Mouse (Mus musculus) embryonic facial prominence, embryonic 13.5 days (tissue): ENCODE measurements around the gene Med16. TPM values are rescaled to one million over a fixed set of nuclear protein-coding genes. Genes with fewer than 3 reads are reported as not detected.
A peak's percentile ranks its signal among the peaks of the same experiment; 100 is the strongest.

ENCODE experiments used
- ATAC-seq: fragments of 200-750 bp; cut with Nextera tagmentation; 2 replicates; pipeline ENCODE4 v1.8.0; 2017; ENCODE audit warnings: low read depth; ENCODE audit not compliant: insufficient number of reproducible peaks, insufficient read depth, low FRiP score, low TSS enrichment
- H3K27ac ChIP-seq: fragments of 300-500 bp; sonication (generic); 2 replicates; pipeline ENCODE4 v1.5.1; 2015; ENCODE audit warnings: moderate library complexity, mild to moderate bottlenecking, inconsistent platforms
- H3K27me3 ChIP-seq: fragments of 300-500 bp; sonication (generic); 2 replicates; pipeline ENCODE4 v1.6.1; 2015; ENCODE audit warnings: mild to moderate bottlenecking, inconsistent platforms
- H3K36me3 ChIP-seq: fragments of 300-500 bp; sonication (generic); 2 replicates; pipeline ENCODE4 v1.6.1; 2015; ENCODE audit warnings: mild to moderate bottlenecking, inconsistent platforms
- H3K4me1 ChIP-seq: fragments of 300-500 bp; sonication (generic); 2 replicates; pipeline ENCODE4 v1.6.1; 2015; ENCODE audit warnings: inconsistent platforms
- H3K4me2 ChIP-seq: fragments of 300-500 bp; sonication (generic); 2 replicates; pipeline ENCODE4 v1.6.1; 2015; ENCODE audit warnings: moderate library complexity, mild to moderate bottlenecking, inconsistent platforms
- H3K4me3 ChIP-seq: fragments of 300-500 bp; sonication (generic); 2 replicates; pipeline ENCODE4 v1.5.1; 2015; ENCODE audit warnings: mild to moderate bottlenecking, inconsistent platforms
- H3K9ac ChIP-seq: fragments of 300-500 bp; sonication (generic); 2 replicates; pipeline ENCODE4 v1.6.1; 2015; ENCODE audit warnings: mild to moderate bottlenecking, inconsistent platforms
- H3K9me3 ChIP-seq: fragments of 300-500 bp; sonication (generic); 2 replicates; pipeline ENCODE4 v1.6.1; 2016; ENCODE audit warnings: inconsistent platforms
- WGBS: fragments of 180-500 bp; shearing (Covaris S2); methylation state at CpG from one replicate; pipeline ENCODE4 v1.1.7; 2015; ENCODE audit warnings: mixed read lengths; 5-methylcytosine and 5-hydroxymethylcytosine counted together
- polyA plus RNA-seq: library from polyadenylated mRNA; unstranded; fragments of >200 nt; fragmentation: Nextera tagmentation; extraction: Ambion mirVana; gene quantifications from 2 replicates; pipeline ENCODE4 v1.2.1, GENCODE M21; 2015

Gene Med16
- polyA plus RNA-seq: 47.6 and 49.3 TPM in 2 replicates

- Histone ChIP-seq H3K36me3 (peaks cover 65% of the 10 kb centered on the region), H3K9me3 (no peaks in the 10 kb centered on the region), H3K27ac (peak within 1 kb of the TSS; percentile 97), H3K9ac (peak within 1 kb of the TSS; percentile 94), H3K27me3 (no peaks in the 10 kb centered on the region), H3K4me1 (peaks cover 8% of the 10 kb centered on the region), H3K4me3 (peak within 1 kb of the TSS; percentile 70), H3K4me2 (peak within 1 kb of the TSS; percentile 53)
- WGBS: 2% methylated on average over 52 of the region's 52 CpGs
- ATAC-seq: peak; percentile 92
These were observed at the start of gene Med16 for GRCm38 (mm10) chr10:79908167-79909091. TSS of gene Med16 (minus strand) at chr10:79908923.

- no peak for ATAC-seq
- 13% methylated on average over 21 of the region's 21 CpGs for WGBS
- Histone ChIP-seq H3K4me3 (0 out of 2 replicates have a peak overlapping the region, but pooled peaks have one; percentile 13), H3K4me1 (peaks cover 14% of the 10 kb centered on the region), H3K9ac (0 out of 2 replicates have a peak overlapping the region, but pooled peaks have one; percentile 1), H3K36me3 (peaks cover 24% of the 10 kb centered on the region), H3K4me2 (peak overlapping the region; percentile 47), H3K27ac (no peak overlapping the region), H3K9me3 (no peaks in the 10 kb centered on the region), H3K27me3 (no peaks in the 10 kb centered on the region)
These were observed 49.6 kb upstream of the Med16 start for GRCm38 (mm10) chr10:79958140-79958816.

GRCm38 (mm10) chr10:79956643-79957154 is 48.0 kb upstream of the Med16 start:
- peaks cover 14% of the 10 kb centered on the region for H3K4me1 ChIP-seq
- 27% methylated on average over 4 of the region's 4 CpGs for WGBS
- no peak overlapping the region for H3K27ac ChIP-seq
- no peaks in the 10 kb centered on the region for H3K27me3 ChIP-seq
- no peak overlapping the region for H3K4me3 ChIP-seq
- no peak for ATAC-seq
- H3K9me3 ChIP-seq: no peaks in the 10 kb centered on the region
- no peak overlapping the region for H3K4me2 ChIP-seq
- no peak overlapping the region for H3K9ac ChIP-seq
- peaks cover 25% of the 10 kb centered on the region for H3K36me3 ChIP-seq

GRCm38 (mm10) chr10:79955691-79956090 is 47.0 kb upstream of the Med16 start:
- Histone ChIP-seq H3K9me3 (no peaks in the 10 kb centered on the region), H3K27me3 (no peaks in the 10 kb centered on the region), H3K4me2 (no peak overlapping the region), H3K27ac (no peak overlapping the region), H3K36me3 (peaks cover 28% of the 10 kb centered on the region), H3K4me3 (no peak overlapping the region), H3K4me1 (peaks cover 6% of the 10 kb centered on the region), H3K9ac (peak overlapping the region; percentile 36; the same call in 1 of the 2 replicates)
- ATAC-seq: no peak
- WGBS: 70% methylated on average over 9 of the region's 9 CpGs

- Histone ChIP-seq H3K36me3 (peaks cover 46% of the 10 kb centered on the region), H3K4me2 (no peak overlapping the region), H3K4me1 (0 out of 2 replicates have a peak, but pooled peaks cover 3% of the 10 kb centered on the region), H3K4me3 (no peak overlapping the region), H3K27me3 (no peaks in the 10 kb centered on the region), H3K9me3 (no peaks in the 10 kb centered on the region), H3K9ac (no peak overlapping the region), H3K27ac (no peak overlapping the region)
- ATAC-seq: no peak
- 89% methylated on average over 6 of the region's 6 CpGs for WGBS
These were observed 45.2 kb upstream of the Med16 start for GRCm38 (mm10) chr10:79953946-79954345.

GRCm38 (mm10) chr10:79950661-79951060 is 41.9 kb upstream of the Med16 start:
- H3K27ac ChIP-seq: no peak overlapping the region
- H3K4me1 ChIP-seq: peaks cover 15% of the 10 kb centered on the region
- no peaks in the 10 kb centered on the region for H3K9me3 ChIP-seq
- H3K36me3 ChIP-seq: peaks cover 71% of the 10 kb centered on the region
- H3K27me3 ChIP-seq: no peaks in the 10 kb centered on the region
- H3K4me3 ChIP-seq: no peak overlapping the region
- H3K4me2 ChIP-seq: no peak overlapping the region
- 84% methylated on average over 18 of the region's 18 CpGs for WGBS
- ATAC-seq: no peak
- H3K9ac ChIP-seq: no peak overlapping the region

- H3K27ac ChIP-seq: no peak overlapping the region
- no peak for ATAC-seq
- peaks cover 71% of the 10 kb centered on the region for H3K36me3 ChIP-seq
- H3K9ac ChIP-seq: no peak overlapping the region
- no peak overlapping the region for H3K4me2 ChIP-seq
- H3K4me3 ChIP-seq: no peak overlapping the region
- WGBS: 78% methylated on average over 4 of the region's 4 CpGs
- H3K9me3 ChIP-seq: no peaks in the 10 kb centered on the region
- no peaks in the 10 kb centered on the region for H3K27me3 ChIP-seq
- H3K4me1 ChIP-seq: peaks cover 22% of the 10 kb centered on the region
These were observed 41.1 kb upstream of the Med16 start for GRCm38 (mm10) chr10:79949873-79950272.

GRCm38 (mm10) chr10:79947502-79947901 is 38.8 kb upstream of the Med16 start:
- Histone ChIP-seq H3K9ac (no peak overlapping the region; the same call in 1 of the 2 replicates), H3K4me1 (peaks cover 43% of the 10 kb centered on the region), H3K36me3 (peaks cover 63% of the 10 kb centered on the region), H3K4me2 (0 out of 2 replicates have a peak overlapping the region, but pooled peaks have one; percentile 27), H3K27ac (peak overlapping the region; percentile 39; the same call in 1 of the 2 replicates), H3K27me3 (no peaks in the 10 kb centered on the region), H3K4me3 (no peak overlapping the region), H3K9me3 (no peaks in the 10 kb centered on the region)
- WGBS: 72% methylated on average over 6 of the region's 6 CpGs
- ATAC-seq: no peak

GRCm38 (mm10) chr10:79946752-79947322 is 38.1 kb upstream of the Med16 start:
- H3K27me3 ChIP-seq: no peaks in the 10 kb centered on the region
- no peak overlapping the region for H3K4me3 ChIP-seq
- no peaks in the 10 kb centered on the region for H3K9me3 ChIP-seq
- peaks cover 64% of the 10 kb centered on the region for H3K36me3 ChIP-seq
- H3K9ac ChIP-seq: peak overlapping the region; percentile 40; the same call in 1 of the 2 replicates
- peaks cover 43% of the 10 kb centered on the region for H3K4me1 ChIP-seq
- no peak for ATAC-seq
- peak overlapping the region; percentile 78 for H3K27ac ChIP-seq
- H3K4me2 ChIP-seq: peak overlapping the region; percentile 27
- 30% methylated on average over 7 of the region's 7 CpGs for WGBS

- Histone ChIP-seq H3K4me2 (peak overlapping the region; percentile 28), H3K4me1 (peaks cover 45% of the 10 kb centered on the region), H3K27ac (peak overlapping the region; percentile 78), H3K9me3 (no peaks in the 10 kb centered on the region), H3K27me3 (no peaks in the 10 kb centered on the region), H3K4me3 (0 out of 2 replicates have a peak overlapping the region, but pooled peaks have one; percentile 4), H3K9ac (peak overlapping the region; percentile 58), H3K36me3 (peaks cover 64% of the 10 kb centered on the region)
- 0 out of 2 replicates have a peak, but pooled peaks have one; percentile 53 for ATAC-seq
- WGBS: 23% methylated on average over 16 of the region's 16 CpGs
These were observed 36.9 kb upstream of the Med16 start for GRCm38 (mm10) chr10:79945507-79946234.
